Mouse (Mus musculus) c-Kit-positive CD71-negative TER-119-negative erythroid progenitor cells, embryonic 14.5 days (primary cell): ENCODE data around the gene Ap2a1.

Source experiments
- DNase-seq: peaks from one replicate; pipeline ENCODE4 v3.0.0-alpha.2; 2013; ENCODE audit warnings: low read depth

The Ap2a1 gene

DNA sequence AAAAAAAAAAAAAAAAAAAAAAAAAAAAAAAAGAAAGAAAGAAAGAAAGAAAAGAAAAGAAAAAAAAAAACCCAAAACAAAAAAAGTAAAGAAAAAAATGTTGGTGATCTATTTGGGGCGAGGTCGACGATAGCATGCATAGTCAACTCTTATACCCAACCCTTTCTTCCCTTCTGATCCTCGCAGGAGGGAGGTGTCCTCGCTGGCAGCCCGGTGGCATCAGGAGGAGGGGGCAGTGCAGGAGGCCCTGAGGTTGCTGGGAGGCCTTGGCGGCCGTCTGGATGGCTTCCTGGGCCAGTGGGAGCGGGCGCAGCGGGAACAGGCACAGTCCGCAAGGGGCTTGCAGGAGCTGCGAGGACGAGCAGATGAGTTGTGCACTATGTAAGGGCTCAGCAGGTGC is 24.3 kb upstream of the Ap2a1 start:
- DNase-seq = no peak

DNA sequence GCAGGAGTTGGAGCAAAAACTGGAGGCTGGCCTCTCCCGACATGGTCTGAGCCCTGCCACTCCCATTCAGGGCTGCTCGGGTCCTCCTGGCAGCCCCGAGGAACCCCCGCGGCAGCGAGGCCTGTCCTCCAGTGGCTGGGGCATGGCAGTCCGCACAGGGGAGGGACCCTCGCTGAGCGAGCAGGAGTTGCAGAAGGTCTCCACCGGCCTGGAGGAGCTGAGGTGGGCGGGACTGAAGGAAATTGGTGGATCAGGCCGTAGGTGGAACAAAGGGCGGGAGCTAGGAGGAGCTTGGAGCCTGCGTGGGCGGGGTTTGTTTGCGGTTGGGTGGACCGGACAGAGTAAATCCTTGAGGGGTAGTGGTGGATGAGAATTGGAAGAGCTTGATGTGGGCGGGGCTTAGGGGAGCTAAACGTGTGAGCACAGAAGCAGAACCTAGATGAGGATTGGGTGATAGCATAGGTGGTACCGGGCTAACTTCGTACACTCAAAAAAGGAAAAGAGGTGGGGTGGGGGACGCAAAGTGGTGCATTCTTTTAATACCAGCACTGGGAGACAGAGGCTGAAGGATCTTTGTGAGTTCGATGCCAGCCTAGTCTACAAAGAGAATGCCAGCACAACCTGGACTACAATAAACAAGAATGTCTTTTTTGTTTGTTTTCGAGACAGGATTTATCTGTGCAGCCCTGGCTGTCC is 23.5 kb upstream of the Ap2a1 start:
- DNase-seq = peak; percentile 94

DNA sequence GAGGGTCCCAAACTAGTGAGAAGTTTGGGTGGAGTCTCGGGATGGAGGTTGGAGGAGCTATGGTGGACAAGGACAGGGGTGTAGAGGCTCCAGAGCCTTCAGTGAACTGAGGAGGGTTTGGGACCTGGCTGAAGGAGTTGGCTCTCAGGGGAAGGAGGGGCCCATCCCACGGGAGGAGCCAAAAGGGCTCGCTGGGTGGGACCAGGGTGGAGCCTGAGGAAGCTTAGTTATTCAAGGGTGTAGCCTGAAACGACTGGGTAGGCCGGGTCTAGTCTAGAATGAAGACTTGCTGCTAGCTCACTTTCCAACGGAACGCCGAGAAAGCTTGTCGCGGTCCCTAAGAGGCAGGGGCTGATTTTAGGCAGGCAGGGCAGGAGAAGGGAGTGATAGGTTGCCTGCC is 22.7 kb upstream of the Ap2a1 start:
- DNase-seq = peak; percentile 51

DNA sequence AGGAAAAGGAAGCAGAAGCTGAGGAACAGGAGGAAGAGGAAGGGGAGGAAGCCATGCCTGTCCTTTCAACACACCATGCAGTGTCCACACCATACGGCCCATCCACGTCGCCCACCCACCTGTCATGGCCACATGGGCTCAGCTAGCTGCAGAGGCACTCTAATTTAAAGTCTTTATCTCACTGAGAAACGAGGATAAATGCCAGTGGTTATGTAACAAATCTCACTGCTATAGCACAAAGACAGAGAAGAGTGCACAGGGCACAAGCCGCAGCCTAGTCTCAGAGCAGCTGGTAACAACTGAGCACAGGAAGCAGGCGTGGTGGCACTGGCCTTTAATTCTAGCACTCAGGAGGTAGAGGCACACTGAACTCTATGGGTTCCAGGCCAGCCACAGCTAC is 20.6 kb upstream of the Ap2a1 start:
- no peak for DNase-seq

DNA sequence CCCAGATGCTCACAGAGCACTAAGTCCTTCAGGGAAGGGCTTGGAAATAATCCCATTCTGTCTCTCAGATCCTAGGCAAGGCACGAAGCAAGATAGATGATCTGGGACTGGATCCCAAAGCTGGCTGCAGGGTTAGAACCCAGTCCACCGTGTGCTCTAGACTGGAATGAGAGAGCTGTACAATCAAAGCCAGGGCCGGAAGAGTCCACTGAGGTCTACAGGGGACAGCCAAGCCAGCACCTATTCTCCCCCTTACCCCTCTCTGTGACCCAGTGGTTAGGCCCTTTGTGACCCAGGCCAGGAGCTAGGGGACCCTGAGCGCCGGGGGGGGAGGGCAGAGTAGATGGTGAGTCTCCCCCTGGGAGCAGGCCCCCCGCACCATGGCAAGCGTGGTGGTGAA is 13.6 kb upstream of the Ap2a1 start, which contains the start of gene Tsks:
TSS of gene Tsks (plus strand) at position 301 of the 400 bp plus-strand sequence.
- DNase-seq = no peak

DNA sequence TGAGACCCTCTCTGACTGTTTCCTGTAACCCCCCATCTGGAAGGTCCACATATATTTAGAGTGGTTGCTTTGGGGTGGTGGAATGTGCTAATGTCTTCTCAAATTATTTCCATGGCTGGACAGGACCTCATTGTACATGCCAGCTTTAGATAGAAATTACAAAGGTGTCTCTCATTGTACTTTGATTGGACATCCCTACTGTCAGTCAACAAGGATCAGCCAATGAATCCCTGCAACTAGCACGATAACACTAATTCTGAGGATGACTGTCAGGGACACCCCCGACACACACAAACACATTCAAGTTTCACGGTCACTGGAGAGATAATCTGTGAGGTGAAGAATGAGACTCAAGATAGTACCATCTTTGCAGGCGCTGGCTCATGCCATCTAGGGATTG is 9.4 kb upstream of the Ap2a1 start:
- DNase-seq = no peak

DNA sequence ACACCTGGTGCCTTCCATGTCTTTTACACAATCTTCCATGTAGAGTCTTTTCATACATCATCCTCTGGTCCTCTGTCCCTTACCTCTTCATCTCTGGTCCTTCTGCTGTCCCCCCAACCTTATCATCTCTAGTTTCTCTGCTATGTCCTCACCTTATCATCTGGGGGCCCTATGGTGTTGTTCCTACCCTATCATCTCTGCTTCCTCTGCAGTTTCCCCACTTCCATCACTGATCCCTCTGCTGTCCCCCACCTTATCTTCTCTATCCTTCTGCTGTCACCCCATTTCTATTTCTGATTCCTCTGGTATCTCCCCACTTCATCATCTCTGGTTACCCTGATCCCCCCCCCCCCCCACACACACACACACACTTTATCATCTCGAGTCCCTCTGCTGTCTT is 726 bp downstream of the Ap2a1 start:
- no peak for DNase-seq

DNA sequence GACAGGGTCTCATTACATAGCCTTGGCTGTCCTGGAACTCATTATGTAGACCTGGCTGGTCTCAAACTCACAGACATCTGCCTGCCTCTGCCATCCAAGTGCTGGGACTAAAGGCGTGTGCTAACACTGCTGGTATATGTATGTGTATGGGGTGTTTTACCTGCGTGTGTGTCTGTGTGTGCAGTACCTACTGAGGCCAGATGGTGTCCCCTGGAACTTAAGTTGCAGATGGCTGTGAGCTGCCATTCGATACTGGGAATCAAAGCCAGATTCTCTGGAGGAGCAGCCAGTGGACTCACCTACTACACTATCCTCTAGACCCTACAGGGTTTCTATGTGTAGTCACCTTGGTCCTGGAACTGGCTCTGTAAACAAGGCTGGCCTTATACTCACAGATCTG is 3.8 kb downstream of the Ap2a1 start:
- no peak for DNase-seq

DNA sequence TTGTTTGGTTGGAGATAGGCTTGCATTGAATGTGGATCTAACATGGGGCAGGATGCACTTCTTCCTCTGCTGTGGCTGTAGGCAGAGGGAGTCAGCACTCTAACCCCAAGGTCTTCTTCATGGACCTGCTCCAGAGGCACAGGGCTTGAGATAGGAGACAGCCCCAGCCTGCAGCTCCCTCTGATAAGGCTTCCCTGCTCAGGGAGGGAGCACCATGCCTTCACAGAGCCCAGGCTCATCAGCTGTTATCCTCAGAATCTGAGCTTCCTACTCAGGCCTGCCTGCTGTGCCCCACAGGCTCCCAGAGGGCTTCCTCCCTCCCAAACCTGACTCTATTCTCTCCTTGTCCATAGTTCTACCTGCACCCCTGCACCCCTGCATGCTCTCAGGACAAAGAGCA is 6.8 kb downstream of the Ap2a1 start:
- DNase-seq = no peak

DNA sequence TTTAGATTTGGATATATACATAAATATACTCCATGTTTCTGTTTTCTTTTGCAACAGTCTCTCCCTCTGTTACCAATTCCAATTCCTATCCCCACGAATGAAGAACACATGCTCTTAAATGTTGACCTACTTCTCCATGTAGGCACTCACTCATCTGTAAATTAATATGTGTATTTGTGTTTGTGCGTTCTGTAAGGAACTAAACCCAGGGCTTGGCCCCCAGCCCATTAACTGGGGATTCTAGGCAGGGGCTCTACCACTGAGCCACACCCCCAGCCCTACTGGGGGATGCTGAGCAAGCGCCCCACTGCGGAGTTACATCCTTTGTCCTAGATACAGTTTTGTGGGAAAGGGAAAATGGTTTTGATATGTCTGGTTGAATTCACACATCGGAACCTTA is 10.2 kb downstream of the Ap2a1 start:
- DNase-seq = no peak

DNA sequence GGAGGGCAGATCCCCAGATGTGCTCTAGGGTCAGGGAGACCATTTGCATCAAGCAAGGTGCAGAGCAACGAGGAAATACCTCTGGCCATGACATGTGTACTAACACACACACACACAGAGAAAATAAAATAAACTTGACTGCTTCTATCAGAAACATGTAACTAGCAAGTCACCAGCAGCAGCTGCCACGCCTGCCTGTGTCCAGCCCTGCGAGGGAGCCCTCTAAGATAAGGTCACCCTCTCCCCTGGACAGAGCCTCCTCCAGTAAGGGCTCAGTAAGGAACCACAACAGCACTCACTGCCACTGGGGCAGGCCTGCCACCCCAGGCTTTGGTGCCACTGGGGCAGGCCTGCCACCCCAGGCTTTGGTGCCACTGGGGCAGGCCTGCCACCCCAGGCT is 11.1 kb downstream of the Ap2a1 start:
- no peak for DNase-seq

DNA sequence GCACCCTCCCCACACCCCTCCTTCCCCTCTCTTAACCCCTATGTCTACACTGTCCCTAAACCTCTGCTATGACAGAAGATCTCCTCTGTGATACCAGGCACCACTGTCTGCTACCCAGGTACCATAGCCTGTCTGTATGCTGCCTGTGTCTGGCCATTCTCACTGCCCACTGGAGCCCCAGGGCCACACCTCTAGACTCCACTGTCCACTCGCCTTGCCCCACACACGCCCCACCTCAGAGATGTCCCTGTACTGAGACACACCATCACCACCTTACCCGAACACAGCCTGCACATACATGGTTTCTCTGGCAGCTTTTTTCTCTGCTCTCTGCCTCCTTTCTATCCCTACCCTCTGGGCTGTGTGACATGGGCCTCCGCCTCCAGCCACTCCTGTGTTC is 12.4 kb downstream of the Ap2a1 start:
- no peak for DNase-seq

DNA sequence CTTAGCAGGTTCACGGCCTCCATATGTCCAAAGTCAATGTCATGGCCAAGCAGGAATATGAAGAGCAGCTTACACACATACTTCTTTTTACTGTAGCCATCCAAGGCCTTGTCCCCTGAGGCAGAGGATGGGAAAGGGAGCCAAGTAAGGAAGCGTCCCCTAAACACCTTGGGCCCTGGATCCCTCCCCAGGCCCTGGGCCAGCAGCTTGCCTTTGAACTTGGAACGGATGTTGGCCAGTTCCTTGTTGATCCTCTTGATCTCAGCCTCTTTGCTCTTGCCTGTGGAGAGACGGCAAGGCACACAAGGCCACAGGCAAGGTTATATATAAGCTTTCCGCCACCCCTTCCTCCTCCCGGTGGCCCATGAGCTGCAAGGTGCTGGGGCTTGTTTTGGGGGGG is 13.1 kb downstream of the Ap2a1 start:
- no peak for DNase-seq

DNA sequence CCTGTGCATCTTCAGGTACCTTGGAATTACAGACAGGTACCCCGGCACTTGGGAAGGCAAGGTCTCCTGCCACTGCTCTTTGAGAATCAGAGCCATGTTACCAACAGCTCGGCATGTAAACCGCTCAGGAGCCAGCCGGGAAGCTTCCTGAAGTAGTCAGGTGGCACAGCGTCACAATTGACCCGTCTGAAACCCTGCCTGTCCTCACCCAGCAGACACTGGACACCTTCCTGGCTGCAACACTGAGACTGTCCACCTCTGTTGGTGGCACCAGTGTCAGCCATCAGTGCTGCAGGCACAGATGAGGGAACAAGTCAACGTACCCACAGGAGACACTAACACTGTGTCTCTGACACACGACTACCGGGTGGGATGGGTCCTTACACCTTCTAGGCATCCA is 14.0 kb downstream of the Ap2a1 start:
- DNase-seq = no peak

DNA sequence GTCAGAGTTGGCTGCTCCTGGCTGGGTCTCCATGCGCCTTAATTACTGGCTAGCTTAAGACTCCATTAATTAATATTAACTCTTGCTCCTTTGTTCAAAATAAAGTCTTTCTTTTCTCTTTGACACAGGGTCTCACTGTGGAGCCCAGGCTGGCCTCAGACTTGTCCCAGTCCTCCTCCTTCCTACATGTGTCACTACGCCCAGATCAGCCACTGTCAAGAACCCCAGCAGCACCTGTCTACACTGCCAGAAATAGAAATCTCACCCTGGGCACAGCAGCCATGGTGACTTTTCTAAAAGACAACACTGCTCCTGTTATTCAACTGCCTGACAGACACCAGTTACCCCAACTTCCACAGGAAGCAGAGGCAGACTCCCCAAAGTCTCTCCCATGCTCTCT is 14.9 kb downstream of the Ap2a1 start:
- no peak for DNase-seq

DNA sequence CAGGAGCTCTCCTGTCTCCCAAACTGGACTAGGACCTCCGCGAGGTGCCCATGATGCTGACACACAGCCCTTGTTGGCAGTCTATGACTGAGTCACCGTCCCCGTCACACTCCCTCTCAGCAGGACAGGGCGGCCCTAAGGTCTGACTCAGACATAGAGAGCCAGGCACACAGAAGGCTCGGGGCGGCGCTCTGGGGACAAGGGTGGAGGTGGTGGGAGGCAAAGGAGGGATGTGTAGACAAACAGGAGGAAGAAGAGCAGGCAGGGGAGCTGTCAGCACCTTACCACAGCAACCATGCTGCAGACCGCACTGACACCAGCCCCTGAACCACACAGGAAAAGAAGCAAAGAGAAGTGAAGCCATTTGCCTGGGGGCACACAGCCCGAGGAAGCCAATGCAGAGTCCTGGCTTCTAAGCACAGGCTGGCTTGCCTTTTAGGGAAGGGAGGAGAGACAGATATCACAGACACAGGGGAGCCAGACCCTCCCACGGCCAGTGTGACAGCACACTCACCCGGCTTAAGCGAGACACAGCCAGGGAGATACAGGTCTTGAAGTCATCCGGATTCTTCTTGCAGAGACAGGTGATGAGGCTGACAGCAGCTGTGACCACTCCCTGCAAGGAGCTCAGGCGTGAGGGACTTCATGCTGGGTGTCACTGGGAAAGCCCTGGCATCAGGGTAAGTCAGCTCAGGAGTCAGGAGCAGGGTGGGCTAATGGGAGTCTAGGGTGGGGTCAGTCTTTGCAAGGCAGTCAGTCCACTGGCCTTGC is 20.4 kb downstream of the Ap2a1 start:
- no peak for DNase-seq

DNA sequence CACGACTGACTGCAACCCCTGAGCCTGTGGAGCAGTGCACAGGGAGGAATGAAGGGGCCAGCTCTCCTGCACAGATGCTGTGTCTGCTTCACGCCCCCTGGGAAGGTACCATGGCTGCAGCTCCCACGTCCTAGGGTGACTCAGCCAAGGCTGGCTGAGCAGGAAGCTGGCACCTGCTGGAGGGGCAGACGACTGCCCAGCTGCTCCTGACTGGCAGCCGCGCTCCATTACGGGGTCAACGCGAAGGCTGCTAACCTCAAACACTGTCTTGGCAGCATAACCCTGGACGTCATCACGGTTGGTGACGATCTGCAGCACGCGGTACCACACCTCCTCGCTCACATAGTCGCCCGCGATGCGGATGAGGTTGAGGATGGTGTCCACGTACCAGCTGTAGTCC is 23.9 kb downstream of the Ap2a1 start:
- DNase-seq = no peak

DNA sequence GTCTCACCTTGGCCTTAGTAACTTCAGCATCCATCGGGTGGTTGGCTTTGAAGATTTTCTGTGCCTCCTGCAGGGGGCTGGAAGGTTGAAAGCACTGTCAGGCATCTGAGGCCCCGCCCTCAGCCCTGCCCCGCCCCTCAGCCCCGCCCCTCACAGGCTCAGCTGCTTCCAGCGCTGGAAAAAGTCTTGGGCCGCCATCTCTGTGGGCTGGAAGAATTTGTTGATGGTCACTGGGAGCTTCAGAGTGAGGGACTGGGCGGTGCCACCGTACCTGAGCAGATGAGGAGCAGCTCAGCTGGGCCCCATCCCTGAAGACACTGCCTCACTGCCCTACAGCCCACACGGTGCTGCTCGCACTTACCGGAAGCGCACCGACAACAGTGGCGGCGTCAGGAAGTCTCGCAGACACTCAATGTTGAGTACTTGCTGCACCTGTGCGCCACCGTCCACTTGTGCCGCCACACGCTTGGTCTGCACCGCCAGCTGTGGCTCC is 28.0 kb downstream of the Ap2a1 start:
- DNase-seq = no peak

DNA sequence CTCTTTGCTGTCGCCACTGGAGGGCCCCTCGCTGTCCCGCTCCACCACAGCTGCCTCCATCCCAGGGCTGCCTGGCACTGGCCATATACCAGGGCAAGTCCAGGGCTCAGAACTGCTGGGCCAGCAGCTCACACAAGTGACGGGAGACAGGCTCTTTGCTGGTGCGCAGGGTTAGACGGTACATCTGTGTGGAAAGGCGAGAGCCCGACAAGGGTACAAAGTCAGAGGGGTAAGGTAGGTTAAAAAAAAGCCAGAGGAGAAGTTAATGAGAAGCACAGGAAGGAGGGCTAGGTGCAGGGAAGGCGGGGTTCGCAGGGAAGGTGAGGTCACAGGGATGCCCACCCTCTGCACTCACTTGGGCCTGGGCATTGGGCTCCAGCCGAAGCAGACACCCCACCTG is 28.7 kb downstream of the Ap2a1 start:
- DNase-seq = no peak

DNA sequence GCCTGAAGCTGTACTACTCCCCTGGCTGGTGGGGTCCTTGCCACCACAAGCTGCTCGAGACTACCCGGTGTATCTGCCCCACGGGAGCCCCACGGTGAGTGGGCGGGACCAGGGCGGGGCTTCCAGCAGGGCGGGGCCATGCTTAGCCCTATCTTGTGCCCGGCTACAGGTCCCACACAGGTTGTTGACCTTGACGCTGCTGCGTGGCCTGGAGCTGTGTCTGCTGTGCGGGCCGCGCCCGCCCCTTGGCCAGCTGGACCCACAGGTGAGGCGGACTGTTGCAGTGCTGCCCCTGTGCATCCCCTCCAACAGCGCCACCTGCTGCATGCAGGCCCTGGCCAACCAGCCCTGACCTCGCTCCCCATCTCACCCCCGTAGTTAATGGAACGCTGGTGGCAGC is 30.7 kb downstream of the Ap2a1 start:
- DNase-seq = no peak

DNA sequence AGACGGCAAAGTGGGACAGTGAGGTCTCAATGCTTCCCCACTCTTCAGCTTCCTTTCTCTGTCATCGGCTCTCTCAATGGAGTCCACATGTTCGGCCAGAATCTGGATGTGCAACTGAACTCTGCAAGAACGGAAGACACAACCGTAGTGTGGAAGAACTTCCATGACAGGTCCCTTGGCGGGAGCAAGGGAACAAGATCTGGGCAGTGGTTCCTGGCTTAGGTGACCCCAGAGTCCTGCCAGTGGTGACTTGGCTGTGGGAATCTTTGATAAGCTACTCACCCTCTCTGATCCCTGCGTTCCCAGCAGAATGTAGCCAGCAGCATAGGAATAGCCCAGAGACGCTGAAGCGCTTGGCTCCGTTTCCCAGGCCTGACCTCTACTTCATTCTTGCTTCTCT is 32.8 kb downstream of the Ap2a1 start:
- DNase-seq = no peak

DNA sequence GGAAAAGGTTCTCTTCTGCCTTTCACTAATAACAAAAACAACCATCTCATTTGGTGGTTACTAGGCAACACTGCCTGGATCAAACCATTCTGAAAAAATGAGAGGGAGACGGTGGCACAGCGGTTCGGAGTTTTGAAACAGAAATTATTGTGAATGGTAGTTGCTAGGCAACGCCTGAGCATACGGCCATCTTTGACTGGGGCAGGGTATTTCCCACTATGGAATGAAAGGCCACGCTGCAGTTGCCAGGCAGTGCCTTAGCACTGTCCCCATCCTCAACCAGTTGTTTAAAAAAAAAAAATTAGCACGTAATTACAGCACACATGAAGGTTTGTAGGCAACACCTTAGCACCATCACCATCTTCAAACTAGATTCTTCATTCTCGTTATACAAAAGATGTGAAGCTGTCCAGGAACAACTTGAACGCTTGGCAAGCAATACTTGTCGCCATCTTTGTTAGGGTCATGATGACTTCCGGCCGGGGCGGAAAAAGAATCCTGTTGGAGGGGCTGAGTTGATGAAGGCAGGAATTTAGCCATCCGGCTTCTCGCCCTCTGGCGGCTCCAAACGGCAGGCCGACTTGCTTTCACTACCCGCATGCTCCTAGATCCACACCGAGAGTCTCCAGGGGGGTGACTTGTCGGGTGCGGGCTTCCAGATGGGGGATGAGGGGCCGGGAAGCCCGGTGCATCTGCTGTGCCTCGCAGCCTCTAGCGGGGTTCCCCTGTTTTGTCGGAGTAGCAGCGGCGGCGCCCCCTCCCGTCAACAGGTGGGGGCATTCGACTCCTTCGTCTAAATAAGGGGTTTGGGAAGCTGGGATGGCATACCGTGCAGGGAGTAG is 33.5 kb downstream of the Ap2a1 start, which contains the start of gene Fuz:
TSS of gene Fuz (plus strand) at position 487 of the 842 bp plus-strand sequence.
- peak; percentile 89 for DNase-seq

DNA sequence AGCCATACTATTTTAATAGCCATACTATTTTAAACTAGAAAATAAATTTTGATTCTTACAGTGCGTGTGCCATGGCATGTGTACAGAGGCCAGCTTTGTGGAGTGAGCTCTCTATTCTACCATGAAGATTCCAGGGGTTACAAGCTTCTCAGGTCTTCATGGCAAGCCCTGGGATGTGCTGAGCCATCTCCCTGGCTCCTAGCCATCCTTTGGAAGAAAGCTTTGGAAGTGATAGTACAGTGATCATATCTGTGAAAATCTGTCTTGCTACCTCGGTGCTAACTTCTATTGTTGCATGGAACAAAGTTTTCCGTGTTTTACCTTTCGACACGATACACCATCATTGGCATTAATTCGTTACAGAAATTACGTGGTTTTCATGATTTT is 34.1 kb downstream of the Ap2a1 start:
- DNase-seq = no peak
